Mouse (Mus musculus) MEL (cell line): Measurements from ENCODE around the gene Myo5a. TPM values are rescaled to one million over a fixed set of nuclear protein-coding genes. Genes with fewer than 3 reads are reported as not detected.

Experiments used
- DNase-seq: peaks from one replicate; pipeline ENCODE4 v3.0.0; 2011; ENCODE audit warnings: low read depth, low spot score
- H3K27ac ChIP-seq: 2 replicates; pipeline ENCODE4 v1.5.1; 2012; ENCODE audit warnings: low read depth, mild to moderate bottlenecking, control low read depth, low read length, moderate library complexity; ENCODE audit not compliant: control insufficient read depth
- H3K27me3 ChIP-seq, 2 experiments: fragments of 150-350 bp in 1 of 2; sonication (generic) in 1 of 2; 2 replicates each; pipeline ENCODE4 v1.6.1; 2012; ENCODE audit warnings: low read length in 2 of 2, mild to moderate bottlenecking in 2 of 2, improper control_type of control experiment in 1 of 2, moderate library complexity in 1 of 2; ENCODE audit not compliant: insufficient read depth in 2 of 2, control insufficient read depth in 1 of 2
- H3K36me3 ChIP-seq, 2 experiments: 2 replicates each; pipeline ENCODE4 v1.6.1; 2012 to 2014; ENCODE audit warnings: low read length in 2 of 2, improper control_type of control experiment in 1 of 2, inconsistent platforms in 1 of 2, mild to moderate bottlenecking in 1 of 2; ENCODE audit not compliant: insufficient read depth in 2 of 2, control insufficient read depth in 1 of 2
- H3K4me1 ChIP-seq, 2 experiments: fragments of 150-350 bp in 1 of 2; sonication (generic) in 1 of 2; 2 replicates each; pipeline ENCODE4 v1.6.1; 2012; ENCODE audit warnings: low read length in 2 of 2, improper control_type of control experiment in 1 of 2, mild to moderate bottlenecking in 1 of 2; ENCODE audit not compliant: insufficient read depth in 2 of 2, control insufficient read depth in 1 of 2
- H3K4me3 ChIP-seq, 2 experiments: fragments of 150-350 bp in 1 of 2; sonication (generic) in 1 of 2; 2 replicates each; pipeline ENCODE4 v1.5.1; 2012; ENCODE audit warnings: low read depth in 2 of 2, low read length in 2 of 2, mild to moderate bottlenecking in 2 of 2, moderate library complexity in 2 of 2, control low read depth in 1 of 2, improper control_type of control experiment in 1 of 2; ENCODE audit not compliant: control insufficient read depth in 1 of 2, insufficient read depth in 1 of 2
- H3K79me2 ChIP-seq: 2 replicates; pipeline ENCODE4 v1.6.1; 2012; ENCODE audit warnings: mild to moderate bottlenecking, low read length, moderate library complexity; ENCODE audit not compliant: control insufficient read depth, poor library complexity, insufficient read depth
- H3K9ac ChIP-seq: 2 replicates; pipeline ENCODE4 v1.6.1; 2012; ENCODE audit warnings: low read depth, mild to moderate bottlenecking, control low read depth, low read length, moderate library complexity; ENCODE audit not compliant: control insufficient read depth, poor library complexity, severe bottlenecking
- H3K9me3 ChIP-seq: fragments of 150-350 bp; sonication (generic); replicated peaks from 2 replicates; pipeline ENCODE4 v1.6.1; 2012; ENCODE audit warnings: mild to moderate bottlenecking, low read length, improper control_type of control experiment, moderate library complexity; ENCODE audit not compliant: insufficient read depth
- CHD2 ChIP-seq: IDR thresholded peaks from 2 replicates; pipeline ENCODE4 v1.6.1; 2011; ENCODE audit warnings: low read length, improper control_type of control experiment
- CTCF ChIP-seq, 3 experiments: IDR thresholded peaks in 2 of 3; conservative IDR thresholded peaks in 1 of 3; 2 replicates each; pipeline ENCODE4 v1.5.1; 2011 to 2012; ENCODE audit warnings: low read length in 3 of 3, low read depth in 2 of 3, mild to moderate bottlenecking in 2 of 3, improper control_type of control experiment in 1 of 3, inconsistent platforms in 1 of 3, mixed read lengths in 1 of 3, moderate library complexity in 1 of 3; ENCODE audit not compliant: control insufficient read depth in 1 of 3, insufficient read depth in 1 of 3, poor library complexity in 1 of 3, severe bottlenecking in 1 of 3
- ELF1 ChIP-seq: IDR thresholded peaks from 2 replicates; pipeline ENCODE4 v1.6.1; 2014; ENCODE audit warnings: low read depth, mild to moderate bottlenecking, inconsistent platforms, low read length, improper control_type of control experiment, moderate library complexity
- EP300 ChIP-seq, 2 experiments: IDR thresholded peaks; 2 replicates each; pipeline ENCODE4 v1.6.1; 2011; ENCODE audit warnings: improper control_type of control experiment in 2 of 2, low read length in 2 of 2, low read depth in 1 of 2, mild to moderate bottlenecking in 1 of 2
- ETS1 ChIP-seq: IDR thresholded peaks from 2 replicates; pipeline ENCODE4 v1.6.1; 2012; ENCODE audit warnings: low read depth, mild to moderate bottlenecking, inconsistent platforms, low read length, improper control_type of control experiment, moderate library complexity
- HCFC1 ChIP-seq: IDR thresholded peaks from 2 replicates; pipeline ENCODE4 v1.6.1; 2012; ENCODE audit warnings: low read depth, mild to moderate bottlenecking, inconsistent platforms, low read length, improper control_type of control experiment, moderate library complexity
- JUND ChIP-seq: IDR thresholded peaks from 2 replicates; pipeline ENCODE4 v1.6.1; 2011; ENCODE audit warnings: low read depth, mild to moderate bottlenecking, improper control_type of control experiment, low read length
- KAT2A ChIP-seq: conservative IDR thresholded peaks from 2 replicates; pipeline ENCODE4 v1.6.1; 2012; ENCODE audit warnings: low read depth, low read length, improper control_type of control experiment, inconsistent platforms
- MAX ChIP-seq: IDR thresholded peaks from 2 replicates; pipeline ENCODE4 v1.6.1; 2011; ENCODE audit warnings: low read length, improper control_type of control experiment
- MEF2A ChIP-seq: IDR thresholded peaks from 2 replicates; pipeline ENCODE4 v1.6.1; 2014; ENCODE audit warnings: low read depth, mild to moderate bottlenecking, inconsistent platforms, low read length, improper control_type of control experiment; ENCODE audit not compliant: poor library complexity, insufficient replicate concordance, severe bottlenecking; ENCODE audit errors: extremely low read depth
- MYB ChIP-seq: IDR thresholded peaks from 2 replicates; pipeline ENCODE4 v1.6.1; 2011; ENCODE audit warnings: mild to moderate bottlenecking, low read depth, low read length, improper control_type of control experiment
- MYC ChIP-seq: IDR thresholded peaks from 2 replicates; pipeline ENCODE4 v1.6.1; 2011; ENCODE audit warnings: low read depth, mild to moderate bottlenecking, low read length, improper control_type of control experiment, moderate library complexity
- NELFE ChIP-seq: IDR thresholded peaks from 2 replicates; pipeline ENCODE4 v1.6.1; 2011; ENCODE audit warnings: low read depth, low read length, improper control_type of control experiment
- NRF1 ChIP-seq: IDR thresholded peaks from 2 replicates; pipeline ENCODE4 v1.6.1; 2014; ENCODE audit warnings: low read depth, mild to moderate bottlenecking, inconsistent platforms, low read length, improper control_type of control experiment, moderate library complexity; ENCODE audit not compliant: poor library complexity, insufficient read depth, severe bottlenecking
- POLR2A ChIP-seq, 2 experiments: IDR thresholded peaks; 2 replicates each; pipeline ENCODE4 v1.6.1; 2011 to 2012; ENCODE audit warnings: low read length in 2 of 2, mild to moderate bottlenecking in 2 of 2, control low read depth in 1 of 2, improper control_type of control experiment in 1 of 2, low read depth in 1 of 2, moderate library complexity in 1 of 2; ENCODE audit not compliant: control insufficient read depth in 1 of 2, insufficient read depth in 1 of 2, poor library complexity in 1 of 2
- POLR2AphosphoS5 ChIP-seq: IDR thresholded peaks from 2 replicates; pipeline ENCODE4 v1.6.1; 2012; ENCODE audit warnings: low read depth, borderline replicate concordance, mild to moderate bottlenecking, inconsistent platforms, low read length, moderate library complexity, mixed read lengths
- RCOR1 ChIP-seq: IDR thresholded peaks from 2 replicates; pipeline ENCODE4 v1.6.1; 2012; ENCODE audit warnings: low read depth, mild to moderate bottlenecking, inconsistent platforms, low read length, improper control_type of control experiment
- TAL1 ChIP-seq: IDR thresholded peaks from 2 replicates; pipeline ENCODE4 v1.6.1; 2012; ENCODE audit warnings: mild to moderate bottlenecking, inconsistent platforms, low read length, moderate library complexity, mixed read lengths
- TBP ChIP-seq: IDR thresholded peaks from 2 replicates; pipeline ENCODE4 v1.8.0; 2011; ENCODE audit warnings: low read depth, low read length, improper control_type of control experiment
- USF1 ChIP-seq: IDR thresholded peaks from 2 replicates; pipeline ENCODE4 v1.6.1; 2014; ENCODE audit warnings: low read depth, mild to moderate bottlenecking, inconsistent platforms, low read length, improper control_type of control experiment, moderate library complexity
- ZMIZ1 ChIP-seq: IDR thresholded peaks from 2 replicates; pipeline ENCODE4 v1.6.1; 2012; ENCODE audit warnings: low read depth, mild to moderate bottlenecking, inconsistent platforms, low read length, improper control_type of control experiment, moderate library complexity
- polyA plus RNA-seq, 2 experiments: library from polyadenylated mRNA; stranded (reverse) in 1 of 2; unstranded in 1 of 2; fragments of >175 nt in 1 of 2; fragments of >200 nt in 1 of 2; gene quantifications; 2 replicates each; pipeline versions ENCODE4 v1.2.1 to v1.2.4; 2012; ENCODE audit warnings: low replicate concordance in 2 of 2, low read depth in 1 of 2; ENCODE audit not compliant: insufficient read length in 2 of 2, insufficient read depth in 1 of 2, missing spikeins in 1 of 2
- total RNA-seq: library from RNA; depleted of rRNA; stranded (reverse); fragments of 300-350 nt; gene quantifications from 2 replicates; pipeline ENCODE4 v1.2.3, GENCODE M21; 2012

Myo5a gene
- total and polyA plus RNA-seq, 3 experiments, result 18.9 to 208 (median 49.0) TPM

DNA sequence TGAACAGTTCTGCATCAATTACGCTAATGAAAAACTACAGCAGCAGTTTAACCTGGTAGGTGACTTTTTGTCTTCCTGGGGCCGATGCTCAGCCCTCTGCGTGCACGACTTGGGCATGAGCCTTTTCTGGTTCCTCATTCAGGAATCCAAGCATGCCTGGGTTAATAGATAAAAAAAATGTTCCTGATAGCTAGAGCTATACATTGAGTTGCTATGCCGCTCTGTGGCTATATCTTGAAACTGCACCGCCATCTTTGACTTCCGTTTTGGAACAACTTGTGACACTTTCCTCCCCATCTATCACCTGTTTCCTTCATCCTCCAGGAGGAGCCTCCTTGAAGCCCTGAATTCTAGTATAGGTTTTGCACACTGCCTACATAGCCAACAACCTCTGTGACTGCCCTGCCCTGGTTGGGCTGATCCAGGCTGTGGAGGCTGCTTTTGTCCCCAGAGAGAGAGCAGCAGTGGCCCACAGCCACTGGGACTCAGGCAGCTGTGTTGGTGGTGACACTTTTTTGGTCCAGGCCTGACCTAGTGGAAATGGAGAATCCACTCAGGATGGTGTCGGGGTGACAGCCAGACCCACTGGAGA lies 191.5 kb downstream of the Myo5a start (continued):
- TF ChIP-seq ZMIZ1 (no peak; the same call in 1 of the 2 replicates), TBP (peak; percentile 59; the same call in 1 of the 2 replicates), POLR2A (IDR thresholded peaks at IDR 0.05; ENCODE audit: control insufficient read depth in 1 of 2, insufficient read depth in 1 of 2, low read depth in 1 of 2, low read length in 2 of 2, poor library complexity in 1 of 2) (no peak)

DNA sequence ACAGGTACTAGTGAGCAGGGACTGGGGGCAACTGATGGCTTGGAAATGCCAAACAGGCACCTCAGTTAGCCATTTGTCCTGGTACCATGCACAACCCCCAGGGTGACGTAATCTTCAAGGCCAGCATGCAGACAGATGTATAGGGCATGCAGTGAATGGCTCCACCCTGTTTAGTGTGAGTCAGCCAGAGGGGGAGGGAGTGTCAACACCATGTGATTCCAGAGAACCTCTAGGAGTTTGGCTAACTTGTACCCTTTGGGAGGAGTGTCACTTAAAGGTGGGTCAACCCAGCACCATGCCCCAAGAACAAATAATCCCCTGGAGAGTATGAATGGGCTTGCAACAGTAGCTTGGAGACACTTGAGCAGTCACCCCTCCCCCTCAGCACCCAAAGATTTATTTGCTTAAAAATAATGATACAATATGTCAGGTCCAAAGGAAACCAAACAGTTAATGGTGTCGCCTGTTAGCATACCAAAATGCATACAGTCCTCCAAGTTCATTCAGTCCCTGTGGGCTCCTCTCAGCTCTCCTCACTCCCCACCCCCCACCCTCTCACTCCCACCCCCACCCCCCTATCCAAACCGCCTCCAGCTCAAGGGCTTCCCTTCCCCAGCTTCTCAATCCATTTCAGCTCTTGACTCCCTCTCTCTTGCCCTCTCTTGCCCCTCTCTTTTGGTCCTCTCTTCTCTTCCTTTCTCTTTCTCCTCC lies 193.3 kb downstream of the Myo5a start:
- Histone ChIP-seq H3K27me3 (no peaks in the 10 kb centered on the region), H3K79me2 (no peaks in the 10 kb centered on the region), H3K9ac (no peak overlapping the region), H3K9me3 (no peaks in the 10 kb centered on the region), H3K4me1 (peaks cover 4 to 22% of the 10 kb centered on the region in 2 experiments), H3K27ac (no peak overlapping the region), H3K4me3 (no peak overlapping the region), H3K36me3 (peaks cover 0 to 18% of the 10 kb centered on the region in 2 experiments; a peak in 2 of 4 replicates)
- TF ChIP-seq CHD2 (no peak), USF1 (peak; percentile 73; the same call in 1 of the 2 replicates), JUND (no peak), ETS1 (peak; percentile 60), EP300 (IDR thresholded peaks at IDR 0.05; ENCODE audit: low read depth in 1 of 2, low read length in 2 of 2) (no peak)
- peak; percentile 75 for DNase-seq

DNA sequence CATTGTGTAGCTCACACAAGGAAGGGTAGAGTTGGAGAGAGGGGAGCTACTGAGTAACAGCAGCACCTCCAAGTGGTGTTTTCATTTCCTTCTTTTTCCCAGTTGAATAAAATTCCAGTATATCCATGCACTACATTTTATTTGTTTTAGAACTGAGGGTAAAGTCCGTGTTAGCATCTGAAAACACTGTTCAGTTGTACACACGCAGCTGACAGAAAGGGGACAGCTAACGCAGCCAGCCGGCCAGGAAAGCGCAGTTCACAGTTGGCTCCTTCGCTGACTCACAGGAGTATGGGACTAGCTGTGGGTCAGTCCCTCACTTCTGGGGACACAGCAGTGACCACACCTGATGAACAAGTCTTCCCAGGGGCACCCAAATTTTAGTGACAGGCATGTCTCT lies 196.3 kb downstream of the Myo5a start:
- Histone ChIP-seq H3K4me3 (no peak overlapping the region), H3K27ac (no peak overlapping the region), H3K9ac (no peak overlapping the region), H3K79me2 (no peaks in the 10 kb centered on the region), H3K27me3 (no peaks in the 10 kb centered on the region), H3K9me3 (no peaks in the 10 kb centered on the region), H3K36me3 (peaks cover 0 to 30% of the 10 kb centered on the region in 2 experiments; a peak in 2 of 4 replicates), H3K4me1 (peaks cover 12 to 34% of the 10 kb centered on the region in 2 experiments)
- TF ChIP-seq RCOR1 (no peak), CHD2 (no peak), POLR2A (IDR thresholded peaks at IDR 0.05; ENCODE audit: control insufficient read depth in 1 of 2, insufficient read depth in 1 of 2, low read depth in 1 of 2, low read length in 2 of 2, poor library complexity in 1 of 2) (no peak), HCFC1 (no peak), POLR2AphosphoS5 (no peak), MYC (no peak), MYB (no peak), KAT2A (no peak), MEF2A (no peak), ELF1 (no peak), TAL1 (no peak), ETS1 (no peak), USF1 (no peak), CTCF (IDR thresholded peaks at IDR 0.05 in 2 of 3, conservative IDR thresholded peaks at IDR 0.05 in 1 of 3; ENCODE audit: control insufficient read depth in 1 of 3, insufficient read depth in 1 of 3, low read depth in 2 of 3, low read length in 3 of 3, poor library complexity in 1 of 3, severe bottlenecking in 1 of 3) (no peak), NRF1 (no peak), MAX (no peak), NELFE (no peak)
- TF ChIP-seq, all 39 proteins: peak for 0
- no peak for DNase-seq
